Mouse (Mus musculus): Measurements from ENCODE around the gene Tpcn2. TPM values are rescaled to one million over a fixed set of nuclear protein-coding genes. Genes with fewer than 3 reads are reported as not detected.

The Tpcn2 gene
- polyA plus RNA-seq, 1 experiment from 2014 or later = 1.5 TPM

DNA sequence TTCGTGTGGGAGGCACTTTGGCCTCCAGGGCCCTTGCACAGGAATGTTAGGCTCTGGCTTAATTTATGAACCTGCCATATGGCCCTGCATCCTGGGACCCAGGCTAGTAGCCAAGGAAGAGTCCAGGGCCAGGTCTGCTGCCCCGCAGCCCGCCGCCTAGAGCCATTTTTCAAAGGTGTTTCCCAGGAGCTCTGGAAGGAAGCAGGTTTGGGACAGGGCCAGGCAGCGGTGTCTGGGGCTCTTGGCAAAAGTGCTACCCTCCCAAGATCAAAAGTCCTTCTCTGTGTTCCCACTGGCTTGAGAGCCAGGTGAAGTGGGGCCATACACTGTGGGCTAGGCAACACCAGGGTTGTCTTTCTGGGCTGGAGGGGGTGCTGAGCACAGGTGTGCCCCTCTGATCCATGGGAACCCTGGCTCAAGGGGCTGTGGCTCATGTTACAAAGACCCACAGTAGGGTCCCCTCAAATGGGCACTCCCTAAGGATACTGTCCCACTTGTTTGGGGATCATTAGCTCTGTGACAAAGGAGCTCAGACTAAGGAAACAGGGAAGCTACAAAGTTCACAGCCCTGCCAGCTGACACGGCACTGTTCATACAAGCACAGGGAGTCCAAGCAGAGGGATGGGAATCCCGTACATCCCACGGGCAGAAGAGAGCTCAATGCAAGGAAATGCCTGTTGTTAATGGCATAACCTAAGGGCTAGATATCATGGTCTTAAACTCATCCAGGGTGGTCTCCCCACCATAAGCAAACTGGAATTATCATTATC, 43.9 kb downstream of the Tpcn2 start:
- Histone ChIP-seq H3K9ac (ENCODE audit: low read depth, low read length) (no peak overlapping the region), H3K9me3 (replicated peaks; ENCODE audit: control insufficient read depth, low read length, poor library complexity, severe bottlenecking) (no peaks in the 10 kb centered on the region), H3K4me3 (ENCODE audit: low read depth, low read length) (no peak overlapping the region), H3K27ac (ENCODE audit: low read length) (no peak overlapping the region), H3K4me2 (ENCODE audit: low read length) (no peak overlapping the region), H3K4me1 (ENCODE audit: control insufficient read depth, insufficient read depth, low read length) (no peaks in the 10 kb centered on the region), H3K27me3 (ENCODE audit: control insufficient read depth, insufficient read depth, low read depth, low read length) (no peaks in the 10 kb centered on the region), H3K36me3 (ENCODE audit: control insufficient read depth, insufficient read depth, low read length) (no peaks in the 10 kb centered on the region)
- no peak for ATAC-seq
- WGBS = 79% methylated on average over 8 of the region's 8 CpGs

DNA sequence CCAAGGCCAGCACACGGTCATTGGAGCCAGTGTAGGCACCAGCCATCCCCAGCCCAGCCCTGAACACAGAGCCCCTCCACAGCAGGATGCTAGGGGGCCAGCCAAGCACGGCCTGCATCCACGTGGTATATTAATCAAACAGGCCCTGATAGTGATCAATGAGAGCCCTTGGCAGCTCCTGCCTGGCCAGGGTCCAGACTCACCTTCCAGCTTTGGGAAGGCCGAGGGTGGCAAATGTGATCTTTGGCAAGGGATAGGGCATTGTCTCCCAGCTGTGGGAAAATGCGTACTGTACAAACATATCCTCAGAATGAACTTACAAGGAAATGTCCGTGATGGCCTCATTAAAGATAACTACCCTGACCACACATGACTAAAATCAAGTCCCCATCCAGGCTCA, 44.7 kb downstream of the Tpcn2 start:
- no peak overlapping the region for H3K27ac ChIP-seq (ENCODE audit: low read length)
- no peaks in the 10 kb centered on the region for H3K4me1 ChIP-seq (ENCODE audit: control insufficient read depth, insufficient read depth, low read length)
- H3K9ac ChIP-seq (ENCODE audit: low read depth, low read length) = no peak overlapping the region
- H3K27me3 ChIP-seq (ENCODE audit: control insufficient read depth, insufficient read depth, low read depth, low read length) = no peaks in the 10 kb centered on the region
- WGBS = 68% methylated on average over 6 of the region's 6 CpGs
- H3K9me3 ChIP-seq (replicated peaks; ENCODE audit: control insufficient read depth, low read length, poor library complexity, severe bottlenecking) = no peaks in the 10 kb centered on the region
- H3K4me3 ChIP-seq (ENCODE audit: low read depth, low read length) = no peak overlapping the region
- no peak for ATAC-seq
- no peaks in the 10 kb centered on the region for H3K36me3 ChIP-seq (ENCODE audit: control insufficient read depth, insufficient read depth, low read length)
- no peak overlapping the region for H3K4me2 ChIP-seq (ENCODE audit: low read length)

DNA sequence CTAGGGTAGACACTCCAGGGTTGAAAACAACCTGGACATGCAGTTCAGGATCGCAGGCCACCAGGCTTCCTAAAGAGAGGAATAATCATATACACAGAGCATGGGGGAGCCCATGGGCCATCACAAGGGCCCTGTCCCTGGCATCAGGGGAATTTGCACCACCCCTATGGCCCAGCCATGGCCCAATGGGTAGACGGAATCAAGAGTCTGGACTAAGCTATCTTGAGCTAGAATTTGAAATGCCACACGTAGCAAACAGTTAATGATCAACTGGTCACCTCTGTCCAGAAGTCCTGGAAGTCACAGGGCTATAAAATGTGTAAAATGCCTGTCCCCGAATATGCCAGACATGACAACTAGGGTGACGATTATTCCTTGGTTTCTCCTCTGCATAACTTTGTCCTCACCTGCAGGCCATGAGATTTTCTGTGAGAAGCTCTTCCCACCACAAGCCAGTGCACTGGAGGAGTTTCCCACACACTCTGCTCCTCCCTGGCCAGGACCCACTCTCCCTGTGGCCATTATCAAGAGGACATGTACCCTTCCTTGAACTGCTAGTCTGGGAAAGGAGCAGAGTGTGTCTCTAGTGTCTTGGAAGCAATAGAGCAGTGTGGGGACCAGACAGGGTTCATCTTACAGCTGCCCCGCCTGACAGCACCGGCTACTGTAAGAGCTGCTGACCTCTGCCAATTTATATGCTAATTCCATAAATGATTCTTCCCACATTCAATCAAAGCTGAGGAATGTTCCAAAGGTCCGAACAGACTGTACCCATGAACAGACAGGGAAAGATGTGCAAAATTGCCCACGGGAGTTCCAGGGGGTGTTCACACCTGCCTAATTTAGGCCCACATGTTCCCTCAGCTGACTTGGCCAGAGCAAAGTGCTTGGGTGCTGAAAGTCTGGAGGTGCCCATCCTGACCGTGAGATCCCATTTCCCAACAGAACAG, 48.7 kb downstream of the Tpcn2 start:
- H3K4me2 ChIP-seq (ENCODE audit: low read length) = no peak overlapping the region
- 86% methylated on average over 10 of the region's 10 CpGs for WGBS
- no peak overlapping the region for H3K9ac ChIP-seq (ENCODE audit: low read depth, low read length)
- no peak overlapping the region for H3K27ac ChIP-seq (ENCODE audit: low read length)
- H3K4me3 ChIP-seq (ENCODE audit: low read depth, low read length) = no peak overlapping the region
- no peaks in the 10 kb centered on the region for H3K9me3 ChIP-seq (replicated peaks; ENCODE audit: control insufficient read depth, low read length, poor library complexity, severe bottlenecking)
- H3K27me3 ChIP-seq (ENCODE audit: control insufficient read depth, insufficient read depth, low read depth, low read length) = no peaks in the 10 kb centered on the region
- H3K36me3 ChIP-seq (ENCODE audit: control insufficient read depth, insufficient read depth, low read length) = no peaks in the 10 kb centered on the region
- H3K4me1 ChIP-seq (ENCODE audit: control insufficient read depth, insufficient read depth, low read length) = no peaks in the 10 kb centered on the region
- no peak for ATAC-seq

- H3K27ac ChIP-seq (ENCODE audit: low read length) = no peak overlapping the region
- no peak overlapping the region for H3K4me2 ChIP-seq (ENCODE audit: low read length)
- no peaks in the 10 kb centered on the region for H3K36me3 ChIP-seq (ENCODE audit: control insufficient read depth, insufficient read depth, low read length)
- no peaks in the 10 kb centered on the region for H3K9me3 ChIP-seq (replicated peaks; ENCODE audit: control insufficient read depth, low read length, poor library complexity, severe bottlenecking)
- WGBS = 80% methylated on average over 9 of the region's 9 CpGs
- no peaks in the 10 kb centered on the region for H3K27me3 ChIP-seq (ENCODE audit: control insufficient read depth, insufficient read depth, low read depth, low read length)
- no peak overlapping the region for H3K9ac ChIP-seq (ENCODE audit: low read depth, low read length)
- no peak for ATAC-seq
- H3K4me1 ChIP-seq (ENCODE audit: control insufficient read depth, insufficient read depth, low read length) = no peaks in the 10 kb centered on the region
- H3K4me3 ChIP-seq (ENCODE audit: low read depth, low read length) = no peak overlapping the region
These were observed 52.2 kb downstream of the Tpcn2 start for GRCm38 (mm10) chr7:145231659-145232058.

DNA sequence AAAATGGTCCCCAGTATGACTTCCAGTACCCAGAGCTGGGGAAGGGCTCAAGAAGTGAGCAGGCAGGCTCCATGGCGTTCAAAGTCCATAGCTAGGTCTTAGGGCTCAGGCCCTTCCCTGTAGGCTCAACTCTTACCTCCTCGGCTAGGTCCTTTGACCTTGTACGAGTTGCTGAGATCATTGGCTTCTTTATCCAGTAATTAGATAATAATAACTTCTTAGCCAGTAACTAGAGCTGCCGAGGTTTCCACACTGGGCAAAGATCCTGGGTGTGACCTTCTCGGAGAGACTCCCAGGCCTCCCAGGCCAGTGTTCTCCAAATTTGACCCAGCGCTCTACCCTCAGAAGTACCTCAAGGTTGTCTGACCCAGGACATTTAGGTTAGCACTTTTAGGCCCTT, 57.2 kb downstream of the Tpcn2 start:
- no peaks in the 10 kb centered on the region for H3K4me1 ChIP-seq (ENCODE audit: control insufficient read depth, insufficient read depth, low read length)
- H3K9ac ChIP-seq (ENCODE audit: low read depth, low read length) = no peak overlapping the region
- H3K27ac ChIP-seq (ENCODE audit: low read length) = no peak overlapping the region
- WGBS = 93% methylated on average over 6 of the region's 6 CpGs
- H3K4me2 ChIP-seq (ENCODE audit: low read length) = no peak overlapping the region
- H3K36me3 ChIP-seq (ENCODE audit: control insufficient read depth, insufficient read depth, low read length) = no peaks in the 10 kb centered on the region
- no peak overlapping the region for H3K4me3 ChIP-seq (ENCODE audit: low read depth, low read length)
- no peaks in the 10 kb centered on the region for H3K27me3 ChIP-seq (ENCODE audit: control insufficient read depth, insufficient read depth, low read depth, low read length)
- ATAC-seq = no peak
- H3K9me3 ChIP-seq (replicated peaks; ENCODE audit: control insufficient read depth, low read length, poor library complexity, severe bottlenecking) = no peaks in the 10 kb centered on the region

DNA sequence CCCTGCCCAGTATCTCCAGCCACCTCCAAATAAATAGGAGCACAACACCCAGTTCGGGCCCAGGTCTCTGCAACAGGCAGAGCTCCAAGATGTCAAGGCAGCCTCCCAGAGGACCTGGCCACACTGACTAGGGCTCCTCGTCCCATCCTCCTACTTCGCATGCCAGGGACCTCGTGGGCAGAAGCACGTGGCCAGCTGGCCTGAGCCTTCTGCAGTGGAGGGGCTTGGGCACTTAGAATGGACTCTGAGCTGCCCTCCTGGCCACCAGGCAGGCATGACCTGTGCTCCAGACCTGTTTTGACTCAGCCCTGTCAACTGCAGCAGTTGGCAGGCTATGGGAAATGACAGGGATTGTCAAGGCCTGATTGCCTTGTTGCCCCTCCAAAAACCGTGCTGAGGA, 58.2 kb downstream of the Tpcn2 start:
- no peak overlapping the region for H3K4me2 ChIP-seq (ENCODE audit: low read length)
- ATAC-seq = no peak
- no peak overlapping the region for H3K4me3 ChIP-seq (ENCODE audit: low read depth, low read length)
- H3K27ac ChIP-seq (ENCODE audit: low read length) = no peak overlapping the region
- no peaks in the 10 kb centered on the region for H3K36me3 ChIP-seq (ENCODE audit: control insufficient read depth, insufficient read depth, low read length)
- no peaks in the 10 kb centered on the region for H3K27me3 ChIP-seq (ENCODE audit: control insufficient read depth, insufficient read depth, low read depth, low read length)
- no peaks in the 10 kb centered on the region for H3K4me1 ChIP-seq (ENCODE audit: control insufficient read depth, insufficient read depth, low read length)
- WGBS = 91% methylated on average over 6 of the region's 6 CpGs
- H3K9me3 ChIP-seq (replicated peaks; ENCODE audit: control insufficient read depth, low read length, poor library complexity, severe bottlenecking) = no peaks in the 10 kb centered on the region
- H3K9ac ChIP-seq (ENCODE audit: low read depth, low read length) = no peak overlapping the region

GRCm38 (mm10) chr7:145221841-145222689, 61.7 kb downstream of the Tpcn2 start:
- Histone ChIP-seq H3K4me2 (ENCODE audit: low read length) (no peak overlapping the region), H3K9ac (ENCODE audit: low read depth, low read length) (no peak overlapping the region), H3K27me3 (ENCODE audit: control insufficient read depth, insufficient read depth, low read depth, low read length) (no peaks in the 10 kb centered on the region), H3K36me3 (ENCODE audit: control insufficient read depth, insufficient read depth, low read length) (no peaks in the 10 kb centered on the region), H3K9me3 (replicated peaks; ENCODE audit: control insufficient read depth, low read length, poor library complexity, severe bottlenecking) (no peaks in the 10 kb centered on the region), H3K27ac (ENCODE audit: low read length) (no peak overlapping the region), H3K4me3 (ENCODE audit: low read depth, low read length) (no peak overlapping the region), H3K4me1 (ENCODE audit: control insufficient read depth, insufficient read depth, low read length) (no peaks in the 10 kb centered on the region)
- ATAC-seq = no peak
- 40% methylated on average over 2 of the region's 2 CpGs for WGBS

GRCm38 (mm10) chr7:145221346-145221745, 62.5 kb downstream of the Tpcn2 start:
- no peaks in the 10 kb centered on the region for H3K36me3 ChIP-seq (ENCODE audit: control insufficient read depth, insufficient read depth, low read length)
- no peak overlapping the region for H3K9ac ChIP-seq (ENCODE audit: low read depth, low read length)
- H3K27me3 ChIP-seq (ENCODE audit: control insufficient read depth, insufficient read depth, low read depth, low read length) = no peaks in the 10 kb centered on the region
- no peak overlapping the region for H3K27ac ChIP-seq (ENCODE audit: low read length)
- H3K4me1 ChIP-seq (ENCODE audit: control insufficient read depth, insufficient read depth, low read length) = no peaks in the 10 kb centered on the region
- no peak for ATAC-seq
- WGBS = 78% methylated on average over 2 of the region's 2 CpGs
- no peak overlapping the region for H3K4me2 ChIP-seq (ENCODE audit: low read length)
- H3K4me3 ChIP-seq (ENCODE audit: low read depth, low read length) = no peak overlapping the region
- H3K9me3 ChIP-seq (replicated peaks; ENCODE audit: control insufficient read depth, low read length, poor library complexity, severe bottlenecking) = no peaks in the 10 kb centered on the region

Measured in midbrain, embryonic 16.5 days (tissue).